Mouse (Mus musculus): Measurements from ENCODE around the gene Adnp. TPM values are rescaled to one million over a fixed set of nuclear protein-coding genes. Genes with fewer than 3 reads are reported as not detected.

The Adnp gene
- polyA plus RNA-seq, 1 experiment from 2014 or later: 2.3 TPM

DNA sequence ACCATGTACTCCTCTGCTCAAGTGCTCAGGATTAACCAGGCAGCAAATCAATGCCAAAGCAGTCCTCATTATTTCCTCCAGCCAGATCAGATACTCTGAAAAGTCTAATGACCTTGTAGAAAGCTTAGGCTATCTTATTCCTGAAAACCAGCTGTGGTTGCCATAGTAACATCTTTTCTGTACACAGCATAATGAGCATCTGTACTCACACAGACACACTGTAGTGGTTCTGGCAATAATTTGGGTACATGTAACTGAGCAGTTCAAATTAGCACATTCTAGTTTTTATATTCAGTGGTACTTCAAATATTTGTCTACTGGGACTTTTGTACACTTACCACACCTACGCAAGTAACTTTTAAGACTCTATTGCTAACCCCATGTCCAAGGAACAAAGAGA is 8.5 kb downstream of the Adnp start:
- Histone ChIP-seq H3K4me3 (ENCODE audit: low read length) (no peak overlapping the region), H3K4me2 (ENCODE audit: low read length) (no peak overlapping the region), H3K36me3 (ENCODE audit: control insufficient read depth, insufficient read depth, low read length) (0 out of 2 replicates have a peak, but pooled peaks cover 2% of the 10 kb centered on the region), H3K27me3 (replicated peaks; ENCODE audit: control insufficient read depth, insufficient read depth, low read length) (no peaks in the 10 kb centered on the region), H3K9me3 (ENCODE audit: control insufficient read depth, low read length) (no peaks in the 10 kb centered on the region), H3K27ac (ENCODE audit: low read depth, low read length) (no peak overlapping the region), H3K9ac (ENCODE audit: low read depth, low read length) (no peak overlapping the region), H3K4me1 (ENCODE audit: control insufficient read depth, insufficient read depth, low read depth, low read length) (peaks cover 51% of the 10 kb centered on the region)
- 80% methylated on average over 1 of the region's 1 CpGs for WGBS
- no peak for ATAC-seq

GRCm38 (mm10) chr2:168195721-168196120 is 11.2 kb downstream of the Adnp start:
- H3K4me1 ChIP-seq (ENCODE audit: control insufficient read depth, insufficient read depth, low read depth, low read length): peaks cover 42% of the 10 kb centered on the region
- no peak for ATAC-seq
- no peak overlapping the region for H3K9ac ChIP-seq (ENCODE audit: low read depth, low read length)
- H3K9me3 ChIP-seq (ENCODE audit: control insufficient read depth, low read length): no peaks in the 10 kb centered on the region
- H3K4me2 ChIP-seq (ENCODE audit: low read length): no peak overlapping the region
- no peak overlapping the region for H3K27ac ChIP-seq (ENCODE audit: low read depth, low read length)
- 29% methylated on average over 2 of the region's 2 CpGs for WGBS
- no peak overlapping the region for H3K4me3 ChIP-seq (ENCODE audit: low read length)
- no peaks in the 10 kb centered on the region for H3K36me3 ChIP-seq (ENCODE audit: control insufficient read depth, insufficient read depth, low read length)
- no peaks in the 10 kb centered on the region for H3K27me3 ChIP-seq (replicated peaks; ENCODE audit: control insufficient read depth, insufficient read depth, low read length)

GRCm38 (mm10) chr2:168193685-168194084 is 13.2 kb downstream of the Adnp start:
- H3K36me3 ChIP-seq (ENCODE audit: control insufficient read depth, insufficient read depth, low read length): no peaks in the 10 kb centered on the region
- H3K4me2 ChIP-seq (ENCODE audit: low read length): no peak overlapping the region
- WGBS: 75% methylated on average over 2 of the region's 2 CpGs
- no peak overlapping the region for H3K27ac ChIP-seq (ENCODE audit: low read depth, low read length)
- no peaks in the 10 kb centered on the region for H3K9me3 ChIP-seq (ENCODE audit: control insufficient read depth, low read length)
- peaks cover 27% of the 10 kb centered on the region for H3K4me1 ChIP-seq (ENCODE audit: control insufficient read depth, insufficient read depth, low read depth, low read length)
- no peak for ATAC-seq
- no peak overlapping the region for H3K4me3 ChIP-seq (ENCODE audit: low read length)
- no peak overlapping the region for H3K9ac ChIP-seq (ENCODE audit: low read depth, low read length)
- H3K27me3 ChIP-seq (replicated peaks; ENCODE audit: control insufficient read depth, insufficient read depth, low read length): no peaks in the 10 kb centered on the region

GRCm38 (mm10) chr2:168191856-168192255 is 15.1 kb downstream of the Adnp start:
- H3K9ac ChIP-seq (ENCODE audit: low read depth, low read length): no peak overlapping the region
- WGBS: 92% methylated on average over 2 of the region's 2 CpGs
- no peaks in the 10 kb centered on the region for H3K9me3 ChIP-seq (ENCODE audit: control insufficient read depth, low read length)
- H3K36me3 ChIP-seq (ENCODE audit: control insufficient read depth, insufficient read depth, low read length): 0 out of 2 replicates have a peak, but pooled peaks cover 2% of the 10 kb centered on the region
- no peak overlapping the region for H3K4me2 ChIP-seq (ENCODE audit: low read length)
- H3K4me1 ChIP-seq (ENCODE audit: control insufficient read depth, insufficient read depth, low read depth, low read length): peaks cover 19% of the 10 kb centered on the region
- H3K27me3 ChIP-seq (replicated peaks; ENCODE audit: control insufficient read depth, insufficient read depth, low read length): no peaks in the 10 kb centered on the region
- H3K27ac ChIP-seq (ENCODE audit: low read depth, low read length): no peak overlapping the region
- ATAC-seq: no peak
- H3K4me3 ChIP-seq (ENCODE audit: low read length): no peak overlapping the region

DNA sequence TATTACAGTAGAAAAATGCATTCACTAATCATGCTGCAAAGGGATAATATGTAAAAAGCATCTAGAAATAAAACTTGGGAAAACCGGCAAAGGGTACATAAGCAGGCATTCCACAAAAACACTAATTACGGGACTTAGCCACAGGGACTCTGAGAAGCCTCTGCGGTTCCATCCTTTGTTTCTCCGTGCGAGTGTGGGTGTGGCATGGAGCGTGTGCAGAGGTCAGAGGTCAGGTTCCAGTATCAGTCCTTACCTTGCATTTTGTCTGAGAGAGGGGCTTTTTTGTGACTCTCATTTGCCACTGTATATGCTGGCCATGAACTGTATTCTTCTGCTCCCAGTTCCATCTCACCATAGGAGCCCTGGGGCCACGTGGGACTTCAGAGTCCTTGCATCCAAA is 31.0 kb downstream of the Adnp start:
- H3K9me3 ChIP-seq (ENCODE audit: control insufficient read depth, low read length): no peaks in the 10 kb centered on the region
- H3K4me3 ChIP-seq (ENCODE audit: low read length): no peak overlapping the region
- 46% methylated on average over 7 of the region's 7 CpGs for WGBS
- no peak overlapping the region for H3K9ac ChIP-seq (ENCODE audit: low read depth, low read length)
- ATAC-seq: no peak
- no peak overlapping the region for H3K27ac ChIP-seq (ENCODE audit: low read depth, low read length)
- no peaks in the 10 kb centered on the region for H3K27me3 ChIP-seq (replicated peaks; ENCODE audit: control insufficient read depth, insufficient read depth, low read length)
- H3K4me2 ChIP-seq (ENCODE audit: low read length): no peak overlapping the region
- H3K4me1 ChIP-seq (ENCODE audit: control insufficient read depth, insufficient read depth, low read depth, low read length): no peaks in the 10 kb centered on the region
- peaks cover 10% of the 10 kb centered on the region; the same call in 1 of the 2 replicates for H3K36me3 ChIP-seq (ENCODE audit: control insufficient read depth, insufficient read depth, low read length)

GRCm38 (mm10) chr2:168170167-168170685 is 36.7 kb downstream of the Adnp start:
- 10% methylated on average over 13 of the region's 13 CpGs for WGBS
- ATAC-seq: peak; percentile 38; the same call in 1 of the 2 replicates
- Histone ChIP-seq H3K27ac (ENCODE audit: low read depth, low read length) (no peak overlapping the region), H3K4me1 (ENCODE audit: control insufficient read depth, insufficient read depth, low read depth, low read length) (peaks cover 15% of the 10 kb centered on the region), H3K9ac (ENCODE audit: low read depth, low read length) (no peak overlapping the region), H3K4me3 (ENCODE audit: low read length) (no peak overlapping the region), H3K4me2 (ENCODE audit: low read length) (peak overlapping the region; percentile 34), H3K27me3 (replicated peaks; ENCODE audit: control insufficient read depth, insufficient read depth, low read length) (no peaks in the 10 kb centered on the region), H3K9me3 (ENCODE audit: control insufficient read depth, low read length) (no peaks in the 10 kb centered on the region), H3K36me3 (ENCODE audit: control insufficient read depth, insufficient read depth, low read length) (0 out of 2 replicates have a peak, but pooled peaks cover 2% of the 10 kb centered on the region)

- no peak for ATAC-seq
- 6% methylated on average over 9 of the region's 9 CpGs for WGBS
- Histone ChIP-seq H3K4me2 (ENCODE audit: low read length) (peak overlapping the region; percentile 34), H3K4me3 (ENCODE audit: low read length) (no peak overlapping the region), H3K9me3 (ENCODE audit: control insufficient read depth, low read length) (no peaks in the 10 kb centered on the region), H3K27me3 (replicated peaks; ENCODE audit: control insufficient read depth, insufficient read depth, low read length) (no peaks in the 10 kb centered on the region), H3K36me3 (ENCODE audit: control insufficient read depth, insufficient read depth, low read length) (0 out of 2 replicates have a peak, but pooled peaks cover 2% of the 10 kb centered on the region), H3K4me1 (ENCODE audit: control insufficient read depth, insufficient read depth, low read depth, low read length) (peaks cover 15% of the 10 kb centered on the region), H3K9ac (ENCODE audit: low read depth, low read length) (peak overlapping the region; percentile 35; the same call in 1 of the 2 replicates), H3K27ac (ENCODE audit: low read depth, low read length) (peak overlapping the region; percentile 54; the same call in 1 of the 2 replicates)
Observed at GRCm38 (mm10) chr2:168169800-168170113, 37.2 kb downstream of the Adnp start.

- no peak overlapping the region for H3K4me2 ChIP-seq (ENCODE audit: low read length)
- ATAC-seq: no peak
- H3K27me3 ChIP-seq (replicated peaks; ENCODE audit: control insufficient read depth, insufficient read depth, low read length): no peaks in the 10 kb centered on the region
- no peaks in the 10 kb centered on the region for H3K36me3 ChIP-seq (ENCODE audit: control insufficient read depth, insufficient read depth, low read length)
- H3K4me3 ChIP-seq (ENCODE audit: low read length): no peak overlapping the region
- no peaks in the 10 kb centered on the region for H3K9me3 ChIP-seq (ENCODE audit: control insufficient read depth, low read length)
- WGBS: 44% methylated on average over 9 of the region's 9 CpGs
- H3K4me1 ChIP-seq (ENCODE audit: control insufficient read depth, insufficient read depth, low read depth, low read length): peaks cover 15% of the 10 kb centered on the region
- H3K9ac ChIP-seq (ENCODE audit: low read depth, low read length): peak overlapping the region; percentile 35; the same call in 1 of the 2 replicates
- peak overlapping the region; percentile 54; the same call in 1 of the 2 replicates for H3K27ac ChIP-seq (ENCODE audit: low read depth, low read length)
Observed at GRCm38 (mm10) chr2:168168892-168169799, 37.8 kb downstream of the Adnp start.

- Histone ChIP-seq H3K9me3 (ENCODE audit: control insufficient read depth, low read length) (no peaks in the 10 kb centered on the region), H3K4me1 (ENCODE audit: control insufficient read depth, insufficient read depth, low read depth, low read length) (peaks cover 15% of the 10 kb centered on the region), H3K36me3 (ENCODE audit: control insufficient read depth, insufficient read depth, low read length) (no peaks in the 10 kb centered on the region), H3K9ac (ENCODE audit: low read depth, low read length) (no peak overlapping the region), H3K27ac (ENCODE audit: low read depth, low read length) (no peak overlapping the region), H3K27me3 (replicated peaks; ENCODE audit: control insufficient read depth, insufficient read depth, low read length) (no peaks in the 10 kb centered on the region), H3K4me2 (ENCODE audit: low read length) (no peak overlapping the region), H3K4me3 (ENCODE audit: low read length) (no peak overlapping the region)
- ATAC-seq: no peak
- WGBS: 56% methylated on average over 3 of the region's 3 CpGs
Observed at GRCm38 (mm10) chr2:168167781-168168180, 39.1 kb downstream of the Adnp start.
